Mouse (Mus musculus) embryonic facial prominence, embryonic 14.5 days (tissue): ENCODE results near the gene Urb2. TPM values are rescaled to one million over a fixed set of nuclear protein-coding genes. Genes with fewer than 3 reads are reported as not detected.

ENCODE experiments used
- ATAC-seq: fragments of 200-750 bp; cut with Nextera tagmentation; 2 replicates; pipeline ENCODE4 v1.8.0; 2017; ENCODE audit warnings: low read depth, moderate number of reproducible peaks, moderate TSS enrichment
- DNase-seq: peaks from one replicate; pipeline ENCODE4 v3.0.0-alpha.2; 2015; ENCODE audit warnings: low spot score
- H3K27ac ChIP-seq: fragments of 300-500 bp; sonication (generic); replicated peaks from 2 replicates; pipeline ENCODE4 v1.5.1; 2014; ENCODE audit warnings: low read depth, mild to moderate bottlenecking, low read length, moderate library complexity
- H3K27me3 ChIP-seq: fragments of 300-500 bp; sonication (generic); replicated peaks from 2 replicates; pipeline ENCODE4 v1.6.1; 2014; ENCODE audit warnings: low read length; ENCODE audit not compliant: control insufficient read depth, insufficient read depth
- H3K36me3 ChIP-seq: fragments of 300-500 bp; sonication (generic); 2 replicates; pipeline ENCODE4 v1.6.1; 2014; ENCODE audit warnings: low read length, mixed read lengths; ENCODE audit not compliant: control insufficient read depth, insufficient read depth
- H3K4me1 ChIP-seq: fragments of 300-500 bp; sonication (generic); 2 replicates; pipeline ENCODE4 v1.6.1; 2014; ENCODE audit warnings: antibody characterized with exemption, low read length; ENCODE audit not compliant: control insufficient read depth, insufficient read depth
- H3K4me2 ChIP-seq: fragments of 300-500 bp; sonication (generic); 2 replicates; pipeline ENCODE4 v1.6.1; 2014; ENCODE audit warnings: low read depth, mild to moderate bottlenecking, low read length, moderate library complexity, mixed read lengths
- H3K4me3 ChIP-seq: fragments of 300-500 bp; sonication (generic); 2 replicates; pipeline ENCODE4 v1.5.1; 2014; ENCODE audit warnings: low read depth, mild to moderate bottlenecking, low read length
- H3K9ac ChIP-seq: fragments of 300-500 bp; sonication (generic); 2 replicates; pipeline ENCODE4 v1.6.1; 2014; ENCODE audit warnings: low read depth, mild to moderate bottlenecking, low read length, moderate library complexity, mixed read lengths
- H3K9me3 ChIP-seq: fragments of 300-500 bp; sonication (generic); 2 replicates; pipeline ENCODE4 v1.6.1; 2016; ENCODE audit warnings: low read length; ENCODE audit not compliant: control insufficient read depth
- WGBS: fragments of 180-500 bp; shearing (Covaris S2); extraction: QIAGEN DNeasy Blood & Tissue Kit; methylation state at CpG from one replicate; pipeline ENCODE4 v1.1.7; 2014; 5-methylcytosine and 5-hydroxymethylcytosine counted together
- polyA plus RNA-seq: library from polyadenylated mRNA; unstranded; fragments of >200 nt; fragmentation: Nextera tagmentation; extraction: Ambion mirVana; gene quantifications from 2 replicates; pipeline ENCODE4 v1.2.1, GENCODE M21; 2014

Gene Urb2
- polyA plus RNA-seq, 1 experiment from 2014 or later: 5.6 TPM

DNA sequence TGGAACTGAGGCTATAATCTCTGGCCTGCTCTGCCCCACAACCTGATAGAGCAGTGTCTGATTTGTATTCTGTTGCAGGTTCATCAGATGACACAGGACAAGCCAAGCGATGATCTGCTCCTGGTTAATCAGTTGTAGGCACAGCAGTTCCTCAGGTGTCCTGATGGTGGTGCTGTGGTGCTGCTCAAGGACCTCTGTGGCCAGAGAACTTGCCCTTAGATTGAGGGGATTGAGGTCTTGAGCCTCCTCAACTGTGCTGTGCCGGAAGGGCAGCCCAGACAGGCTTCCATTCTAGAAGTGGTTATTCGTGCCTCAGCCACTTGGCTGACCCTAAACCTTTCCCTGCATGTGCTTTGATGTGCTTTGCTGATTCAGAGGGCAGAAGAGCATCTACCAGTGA is 30.8 kb downstream of the Urb2 start:
- DNase-seq (peak; percentile 49), ATAC-seq (peak; percentile 57; the same call in 1 of the 2 replicates)
- H3K9ac ChIP-seq: no peak overlapping the region
- no peak overlapping the region for H3K4me3 ChIP-seq
- H3K9me3 ChIP-seq: no peaks in the 10 kb centered on the region
- H3K27ac ChIP-seq: no peak overlapping the region
- 20% methylated on average over 3 of the region's 3 CpGs for WGBS
- H3K36me3 ChIP-seq: peaks cover 10% of the 10 kb centered on the region; the same call in 1 of the 2 replicates
- no peak overlapping the region for H3K4me2 ChIP-seq
- no peaks in the 10 kb centered on the region for H3K27me3 ChIP-seq
- no peaks in the 10 kb centered on the region for H3K4me1 ChIP-seq

DNA sequence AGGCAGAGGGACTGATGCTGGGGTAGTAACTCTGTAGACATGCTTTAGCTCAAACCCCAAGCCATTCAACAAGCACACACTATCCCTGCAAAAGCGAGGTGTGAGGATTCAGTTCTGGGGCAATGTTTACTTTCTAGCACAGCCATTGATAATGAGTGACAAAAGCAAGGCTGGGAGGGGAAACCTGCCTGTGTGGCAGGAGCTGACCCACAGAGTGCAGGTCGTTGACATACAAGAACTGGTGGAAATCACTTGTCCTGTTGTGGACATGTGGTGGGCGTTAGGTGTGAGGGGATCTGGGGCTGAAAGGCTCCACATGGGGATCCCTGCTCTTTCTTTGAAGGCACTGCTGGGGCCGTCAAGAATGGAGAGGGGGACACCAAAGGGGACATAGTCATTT is 31.3 kb downstream of the Urb2 start:
- DNase-seq (no peak), ATAC-seq (no peak)
- no peak overlapping the region for H3K4me2 ChIP-seq
- H3K4me1 ChIP-seq: no peaks in the 10 kb centered on the region
- H3K27me3 ChIP-seq: no peaks in the 10 kb centered on the region
- H3K9ac ChIP-seq: no peak overlapping the region
- peaks cover 5% of the 10 kb centered on the region; the same call in 1 of the 2 replicates for H3K36me3 ChIP-seq
- no peaks in the 10 kb centered on the region for H3K9me3 ChIP-seq
- H3K4me3 ChIP-seq: no peak overlapping the region
- H3K27ac ChIP-seq: no peak overlapping the region
- WGBS: 56% methylated on average over 4 of the region's 4 CpGs

DNA sequence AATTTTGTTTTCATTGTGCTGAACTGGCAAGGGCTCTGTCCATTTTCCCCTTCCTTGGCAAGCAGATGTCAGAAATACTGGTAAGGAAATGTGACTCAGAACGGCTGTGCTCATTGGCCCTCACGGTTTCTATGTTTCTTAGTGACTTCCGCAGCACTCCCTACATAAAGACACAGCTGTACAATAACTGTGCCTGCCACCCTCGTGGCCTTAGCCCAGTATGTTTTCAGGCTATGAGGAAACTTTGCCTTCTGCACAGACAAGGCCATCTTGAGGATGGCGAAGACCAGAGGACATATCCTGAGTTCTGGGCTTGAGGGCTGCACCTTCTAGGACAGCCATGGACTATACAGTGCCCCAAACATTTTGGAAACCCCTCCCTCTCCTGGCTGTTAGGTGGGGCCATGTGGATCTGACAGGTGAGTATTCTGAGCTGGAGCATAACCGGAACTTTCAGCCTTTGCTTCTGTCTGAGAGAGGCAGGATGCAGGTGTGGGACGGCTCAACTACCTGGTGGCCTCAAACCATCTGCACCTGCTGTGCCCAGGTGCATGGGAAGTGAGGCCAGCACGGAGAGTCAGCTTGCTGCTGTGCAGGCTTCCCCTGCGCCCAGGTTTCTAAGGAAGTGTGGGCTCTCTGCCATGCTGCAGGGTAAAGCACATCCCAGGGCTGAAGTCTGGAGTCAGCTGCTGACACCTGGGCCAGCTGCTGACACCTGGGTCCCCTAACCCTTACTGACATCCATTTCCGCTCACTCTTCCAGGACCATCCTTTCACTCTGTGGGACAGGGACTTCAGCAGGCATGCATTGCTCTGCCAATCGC is 35.7 kb downstream of the Urb2 start:
- Histone ChIP-seq H3K36me3 (no peaks in the 10 kb centered on the region), H3K27ac (no peak overlapping the region), H3K4me1 (no peaks in the 10 kb centered on the region), H3K9ac (no peak overlapping the region), H3K9me3 (no peaks in the 10 kb centered on the region), H3K4me2 (no peak overlapping the region), H3K27me3 (no peaks in the 10 kb centered on the region), H3K4me3 (no peak overlapping the region)
- 80% methylated on average over 11 of the region's 11 CpGs for WGBS
- DNase-seq: no peak
- no peak for ATAC-seq

DNA sequence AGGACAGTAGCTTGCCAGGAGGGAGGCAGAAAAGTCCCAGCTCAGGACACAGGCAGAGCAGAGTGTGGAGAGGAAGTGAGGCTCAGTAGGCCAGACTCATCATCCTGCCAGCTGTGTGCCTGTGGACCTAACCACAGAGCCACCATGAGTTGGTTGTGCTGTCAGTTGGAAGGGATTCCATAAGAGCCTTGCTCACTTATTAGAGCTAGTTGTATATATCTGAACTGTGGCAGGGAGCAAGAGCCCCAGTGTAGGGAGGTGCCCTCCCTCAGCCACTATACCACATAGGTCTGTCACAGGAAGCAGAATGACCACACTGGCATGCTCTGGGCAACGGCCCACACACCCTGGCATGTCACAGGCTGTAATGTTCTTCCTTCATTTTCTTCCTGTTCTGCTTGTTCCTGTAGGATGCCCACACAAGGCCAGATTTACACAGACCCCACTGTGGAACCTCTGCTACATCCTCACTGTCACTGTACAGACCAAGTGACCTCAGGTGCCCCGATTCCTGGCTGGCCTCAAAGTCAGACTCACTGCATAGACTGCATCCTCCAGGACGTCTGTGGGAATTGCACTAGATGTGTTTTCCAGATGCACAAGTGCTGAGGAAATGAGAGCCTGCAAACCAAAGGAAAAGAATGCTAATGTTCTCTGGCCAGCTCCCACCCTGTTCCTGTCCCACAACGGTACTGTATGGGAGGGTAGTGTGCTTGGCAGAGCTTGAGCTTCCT is 45.2 kb downstream of the Urb2 start:
- Histone ChIP-seq H3K4me3 (no peak overlapping the region), H3K4me1 (peaks cover 24% of the 10 kb centered on the region), H3K9me3 (no peaks in the 10 kb centered on the region), H3K27ac (peak overlapping the region; percentile 49), H3K36me3 (no peaks in the 10 kb centered on the region), H3K4me2 (no peak overlapping the region), H3K9ac (no peak overlapping the region), H3K27me3 (no peaks in the 10 kb centered on the region)
- DNase-seq (peak; percentile 79), ATAC-seq (peak; percentile 80)
- 41% methylated on average over 4 of the region's 4 CpGs for WGBS

DNA sequence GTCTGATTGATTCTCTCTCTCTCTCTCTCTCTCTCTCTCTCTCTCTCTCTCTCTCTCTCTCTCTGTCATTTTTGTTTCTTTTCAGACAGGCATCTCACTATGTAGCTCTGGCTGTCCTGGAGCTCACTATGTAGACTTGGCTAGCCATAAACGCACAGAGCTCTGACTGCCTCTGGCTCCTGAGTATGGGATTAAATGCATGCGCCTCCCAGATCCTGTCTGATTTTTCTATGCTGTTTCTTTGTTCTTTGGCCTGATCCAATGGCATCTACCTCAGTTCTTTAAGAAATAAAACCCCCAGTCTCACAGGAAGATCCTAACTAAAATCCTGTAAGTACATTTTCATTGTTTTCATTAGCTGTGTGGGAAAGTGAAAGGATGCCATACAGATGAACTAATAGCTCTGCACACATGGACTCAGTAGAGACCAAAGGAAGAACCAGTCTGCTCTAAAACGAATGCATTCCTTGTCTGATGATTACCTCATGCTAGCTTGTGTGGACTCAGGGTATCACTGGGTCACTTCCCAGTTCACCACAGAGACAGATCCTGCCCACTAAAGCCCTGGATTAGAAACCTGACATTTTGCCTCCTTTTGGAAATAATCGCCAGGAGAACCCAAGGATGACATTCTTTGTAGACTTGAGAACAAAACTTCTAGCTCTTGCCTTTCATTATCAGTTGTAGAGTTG is 45.9 kb downstream of the Urb2 start:
- Histone ChIP-seq H3K4me2 (no peak overlapping the region), H3K4me3 (no peak overlapping the region), H3K27ac (no peak overlapping the region; the same call in 1 of the 2 replicates), H3K4me1 (peaks cover 27% of the 10 kb centered on the region), H3K9me3 (no peaks in the 10 kb centered on the region), H3K9ac (no peak overlapping the region), H3K36me3 (no peaks in the 10 kb centered on the region), H3K27me3 (no peaks in the 10 kb centered on the region)
- WGBS: 44% methylated on average over 4 of the region's 4 CpGs
- ATAC-seq: peak; percentile 34
- peak; percentile 31 for DNase-seq

DNA sequence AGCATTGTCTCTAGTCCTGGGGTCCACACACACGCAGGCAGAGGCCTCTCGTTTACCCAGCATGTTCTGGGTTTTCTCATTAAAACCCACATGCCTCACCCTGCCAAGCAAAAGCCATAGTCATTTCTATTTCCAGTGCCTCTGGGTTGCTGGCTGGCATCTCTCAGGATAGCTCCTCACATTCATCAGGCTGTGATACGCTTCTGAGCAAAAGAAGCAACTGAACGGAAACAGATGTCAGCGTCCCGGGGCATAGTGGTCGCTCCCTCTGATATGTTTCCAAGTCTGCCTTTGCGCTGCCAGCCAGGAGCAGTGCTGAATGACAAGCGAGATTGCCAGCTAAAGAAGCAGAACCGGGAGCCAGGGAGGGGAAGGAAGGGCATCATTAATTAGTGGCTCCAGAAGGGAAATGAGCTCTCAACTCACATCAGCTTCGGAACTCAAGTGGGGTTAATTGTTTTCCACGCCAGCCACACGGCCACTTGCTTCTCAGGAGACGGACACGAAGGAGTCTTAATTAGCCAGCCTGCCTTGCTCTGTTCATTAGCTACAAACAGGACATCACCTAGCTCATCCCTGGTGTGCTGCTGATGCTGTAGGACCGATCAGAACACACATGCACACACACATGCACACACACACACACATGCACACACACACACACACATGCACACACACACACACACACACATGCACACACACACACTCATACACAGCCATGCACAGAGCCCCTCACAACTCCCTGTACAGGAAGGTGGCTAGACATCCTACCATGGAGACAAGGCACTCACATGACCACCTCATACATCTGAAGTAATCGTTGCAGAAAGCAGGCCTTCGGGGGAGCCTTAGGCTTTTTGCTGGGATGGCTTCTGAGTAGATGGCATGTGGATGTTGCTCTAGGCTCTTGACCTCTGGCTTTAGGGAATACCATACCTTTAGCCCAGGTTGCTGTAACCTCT is 49.3 kb downstream of the Urb2 start:
- whole genome bisulfite sequencing: 26% methylated on average over 18 of the region's 18 CpGs
- H3K9me3 ChIP-seq: no peaks in the 10 kb centered on the region
- H3K36me3 ChIP-seq: no peaks in the 10 kb centered on the region
- H3K4me1 ChIP-seq: peaks cover 29% of the 10 kb centered on the region
- H3K9ac ChIP-seq: 0 out of 2 replicates have a peak overlapping the region, but pooled peaks have one; percentile 37
- peak overlapping the region; percentile 55 for H3K27ac ChIP-seq
- H3K4me3 ChIP-seq: no peak overlapping the region
- peak overlapping the region; percentile 18; the same call in 1 of the 2 replicates for H3K4me2 ChIP-seq
- peak; percentile 59 for ATAC-seq
- peak; percentile 90 for DNase-seq
- no peaks in the 10 kb centered on the region for H3K27me3 ChIP-seq

DNA sequence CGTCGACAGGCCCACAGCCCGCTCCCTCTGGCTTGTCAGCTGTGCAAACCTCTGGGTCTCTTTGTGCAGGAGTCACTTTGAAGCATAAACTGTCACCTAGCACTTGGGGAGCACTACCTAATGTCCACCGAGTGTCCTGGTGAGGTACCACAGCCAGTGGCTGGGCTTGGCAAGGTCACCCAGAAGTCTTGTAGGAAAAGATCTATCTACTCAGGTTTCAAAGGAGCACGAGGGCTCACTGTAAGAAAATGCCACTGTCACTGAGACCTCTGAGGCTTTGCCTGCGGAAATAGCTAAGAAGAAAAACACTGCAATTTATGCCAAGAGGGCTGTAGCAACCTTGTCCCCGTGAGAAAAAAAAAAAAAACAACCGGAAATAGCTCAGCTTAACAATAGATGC is 54.7 kb downstream of the Urb2 start:
- no peak; the same call in 1 of the 2 replicates for ATAC-seq
- no peak overlapping the region for H3K4me2 ChIP-seq
- no peaks in the 10 kb centered on the region for H3K9me3 ChIP-seq
- H3K36me3 ChIP-seq: no peaks in the 10 kb centered on the region
- H3K9ac ChIP-seq: no peak overlapping the region
- no peaks in the 10 kb centered on the region for H3K27me3 ChIP-seq
- no peak overlapping the region for H3K4me3 ChIP-seq
- no peak overlapping the region for H3K27ac ChIP-seq
- peaks cover 18% of the 10 kb centered on the region for H3K4me1 ChIP-seq
- DNase-seq: peak; percentile 61
- 33% methylated on average over 8 of the region's 8 CpGs for WGBS
